Mouse (Mus musculus): Measurements from ENCODE around the gene M6pr. TPM values are rescaled to one million over a fixed set of nuclear protein-coding genes. Genes with fewer than 3 reads are reported as not detected.

Gene M6pr
- polyA plus RNA-seq, 1 experiment from 2014 or later, result 77.6 TPM

GRCm38 (mm10) chr6:122289313-122289712 lies 19.2 kb upstream of the M6pr start:
- H3K4me3 ChIP-seq, result no peak overlapping the region
- H3K4me2 ChIP-seq (replicated peaks), result no peak overlapping the region
- ATAC-seq (ENCODE audit: low FRiP score, low read depth), result no peak
- no peak overlapping the region; the same call in 1 of the 2 replicates for H3K27ac ChIP-seq
- no peaks in the 10 kb centered on the region for H3K9me3 ChIP-seq
- peaks cover 19% of the 10 kb centered on the region for H3K4me1 ChIP-seq
- H3K36me3 ChIP-seq, result no peaks in the 10 kb centered on the region
- no peaks in the 10 kb centered on the region for H3K27me3 ChIP-seq
- WGBS, result 71% methylated on average over 1 of the region's 1 CpGs
- H3K9ac ChIP-seq, result no peak overlapping the region

- Histone ChIP-seq H3K9ac (no peak overlapping the region), H3K4me2 (replicated peaks) (no peak overlapping the region), H3K4me3 (no peak overlapping the region), H3K36me3 (no peaks in the 10 kb centered on the region), H3K9me3 (no peaks in the 10 kb centered on the region), H3K27ac (peak overlapping the region; percentile 74), H3K27me3 (no peaks in the 10 kb centered on the region), H3K4me1 (peaks cover 19% of the 10 kb centered on the region)
- 7% methylated on average over 3 of the region's 3 CpGs for WGBS
- peak; percentile 75 for ATAC-seq (ENCODE audit: low FRiP score, low read depth)
Observed at GRCm38 (mm10) chr6:122290253-122290652, 18.3 kb upstream of the M6pr start.

GRCm38 (mm10) chr6:122291264-122291663 lies 17.3 kb upstream of the M6pr start:
- Histone ChIP-seq H3K9ac (no peak overlapping the region), H3K4me1 (peaks cover 19% of the 10 kb centered on the region), H3K27ac (no peak overlapping the region), H3K27me3 (no peaks in the 10 kb centered on the region), H3K4me2 (replicated peaks) (no peak overlapping the region), H3K4me3 (no peak overlapping the region), H3K36me3 (no peaks in the 10 kb centered on the region), H3K9me3 (no peaks in the 10 kb centered on the region)
- 70% methylated on average over 2 of the region's 2 CpGs for WGBS
- no peak for ATAC-seq (ENCODE audit: low FRiP score, low read depth)

- no peak overlapping the region for H3K4me3 ChIP-seq
- no peak overlapping the region for H3K4me2 ChIP-seq (replicated peaks)
- no peaks in the 10 kb centered on the region for H3K9me3 ChIP-seq
- H3K36me3 ChIP-seq, result no peaks in the 10 kb centered on the region
- peaks cover 22% of the 10 kb centered on the region for H3K4me1 ChIP-seq
- H3K27ac ChIP-seq, result no peak overlapping the region; the same call in 1 of the 2 replicates
- no peak for ATAC-seq (ENCODE audit: low FRiP score, low read depth)
- H3K9ac ChIP-seq, result no peak overlapping the region
- no peaks in the 10 kb centered on the region for H3K27me3 ChIP-seq
- WGBS, result 59% methylated on average over 3 of the region's 3 CpGs
Observed at GRCm38 (mm10) chr6:122291735-122292134, 16.8 kb upstream of the M6pr start.

- 36% methylated on average over 2 of the region's 2 CpGs for WGBS
Observed at GRCm38 (mm10) chr6:122292184-122292583, 16.3 kb upstream of the M6pr start.

GRCm38 (mm10) chr6:122293121-122293520 lies 15.4 kb upstream of the M6pr start:
- H3K36me3 ChIP-seq, result no peaks in the 10 kb centered on the region
- no peaks in the 10 kb centered on the region for H3K9me3 ChIP-seq
- H3K27ac ChIP-seq, result no peak overlapping the region
- H3K4me2 ChIP-seq (replicated peaks), result no peak overlapping the region
- no peak for ATAC-seq (ENCODE audit: low FRiP score, low read depth)
- H3K4me1 ChIP-seq, result peaks cover 30% of the 10 kb centered on the region
- no peaks in the 10 kb centered on the region for H3K27me3 ChIP-seq
- WGBS, result 92% methylated on average over 8 of the region's 8 CpGs
- no peak overlapping the region for H3K9ac ChIP-seq
- H3K4me3 ChIP-seq, result no peak overlapping the region

More at GRCm38 (mm10) chr6:122292184-122292583, 16.3 kb upstream of the M6pr start:
- no peaks in the 10 kb centered on the region for H3K27me3 ChIP-seq
- no peak overlapping the region for H3K4me2 ChIP-seq (replicated peaks)
- no peak overlapping the region; the same call in 1 of the 2 replicates for H3K27ac ChIP-seq
- H3K4me3 ChIP-seq, result no peak overlapping the region
- peaks cover 26% of the 10 kb centered on the region for H3K4me1 ChIP-seq
- ATAC-seq (ENCODE audit: low FRiP score, low read depth), result no peak
- no peaks in the 10 kb centered on the region for H3K9me3 ChIP-seq
- H3K36me3 ChIP-seq, result no peaks in the 10 kb centered on the region
- no peak overlapping the region for H3K9ac ChIP-seq

GRCm38 (mm10) chr6:122293796-122294195 lies 14.7 kb upstream of the M6pr start:
- no peaks in the 10 kb centered on the region for H3K27me3 ChIP-seq
- H3K9me3 ChIP-seq, result no peaks in the 10 kb centered on the region
- 81% methylated on average over 9 of the region's 9 CpGs for WGBS

GRCm38 (mm10) chr6:122294290-122294689 lies 14.2 kb upstream of the M6pr start:
- Histone ChIP-seq H3K4me2 (replicated peaks) (no peak overlapping the region), H3K4me3 (no peak overlapping the region), H3K36me3 (no peaks in the 10 kb centered on the region), H3K27me3 (no peaks in the 10 kb centered on the region), H3K9ac (no peak overlapping the region), H3K27ac (no peak overlapping the region), H3K9me3 (no peaks in the 10 kb centered on the region), H3K4me1 (peaks cover 32% of the 10 kb centered on the region)
- WGBS, result 88% methylated on average over 3 of the region's 3 CpGs
- ATAC-seq (ENCODE audit: low FRiP score, low read depth), result no peak

More at GRCm38 (mm10) chr6:122293796-122294195, 14.7 kb upstream of the M6pr start:
- H3K4me3 ChIP-seq, result no peak overlapping the region
- no peak for ATAC-seq (ENCODE audit: low FRiP score, low read depth)
- H3K9ac ChIP-seq, result no peak overlapping the region
- H3K36me3 ChIP-seq, result no peaks in the 10 kb centered on the region
- H3K4me2 ChIP-seq (replicated peaks), result no peak overlapping the region
- H3K27ac ChIP-seq, result no peak overlapping the region
- H3K4me1 ChIP-seq, result peaks cover 32% of the 10 kb centered on the region

GRCm38 (mm10) chr6:122295242-122295641 lies 13.3 kb upstream of the M6pr start:
- Histone ChIP-seq H3K27ac (no peak overlapping the region), H3K27me3 (no peaks in the 10 kb centered on the region), H3K4me1 (peaks cover 27% of the 10 kb centered on the region), H3K9ac (no peak overlapping the region), H3K4me2 (replicated peaks) (no peak overlapping the region), H3K9me3 (no peaks in the 10 kb centered on the region), H3K36me3 (no peaks in the 10 kb centered on the region), H3K4me3 (no peak overlapping the region)
- ATAC-seq (ENCODE audit: low FRiP score, low read depth), result no peak
- WGBS, result 58% methylated on average over 9 of the region's 9 CpGs

- H3K27ac ChIP-seq, result peak overlapping the region; percentile 80
- H3K36me3 ChIP-seq, result no peaks in the 10 kb centered on the region
- no peaks in the 10 kb centered on the region for H3K27me3 ChIP-seq
- peak overlapping the region; percentile 70 for H3K9ac ChIP-seq
- peaks cover 18% of the 10 kb centered on the region for H3K4me1 ChIP-seq
- H3K4me3 ChIP-seq, result peak overlapping the region; percentile 57
- H3K4me2 ChIP-seq (replicated peaks), result peak overlapping the region; percentile 70
- no peaks in the 10 kb centered on the region for H3K9me3 ChIP-seq
- ATAC-seq (ENCODE audit: low FRiP score, low read depth), result no peak
- WGBS, result 33% methylated on average over 3 of the region's 3 CpGs
Observed at GRCm38 (mm10) chr6:122296918-122297278, 11.6 kb upstream of the M6pr start.

GRCm38 (mm10) chr6:122297279-122298222 lies 11.0 kb upstream of the M6pr start:
- no peaks in the 10 kb centered on the region for H3K36me3 ChIP-seq
- peak; percentile 57; the same call in 1 of the 2 replicates for ATAC-seq (ENCODE audit: low FRiP score, low read depth)
- peak overlapping the region; percentile 80 for H3K27ac ChIP-seq

GRCm38 (mm10) chr6:122298223-122298609 lies 10.3 kb upstream of the M6pr start:
- no peak overlapping the region for H3K27ac ChIP-seq
- WGBS, result 25% methylated on average over 3 of the region's 4 CpGs
- no peak overlapping the region for H3K9ac ChIP-seq
- no peaks in the 10 kb centered on the region for H3K9me3 ChIP-seq
- H3K4me2 ChIP-seq (replicated peaks), result peak overlapping the region; percentile 70
- peak overlapping the region; percentile 57 for H3K4me3 ChIP-seq
- no peaks in the 10 kb centered on the region for H3K36me3 ChIP-seq
- H3K4me1 ChIP-seq, result peaks cover 14% of the 10 kb centered on the region
- H3K27me3 ChIP-seq, result no peaks in the 10 kb centered on the region
- ATAC-seq (ENCODE audit: low FRiP score, low read depth), result 0 out of 2 replicates have a peak, but pooled peaks have one; percentile 10

More at GRCm38 (mm10) chr6:122297279-122298222, 11.0 kb upstream of the M6pr start:
- Histone ChIP-seq H3K4me3 (peak overlapping the region; percentile 57), H3K4me2 (replicated peaks) (peak overlapping the region; percentile 70), H3K4me1 (peaks cover 14% of the 10 kb centered on the region), H3K9me3 (no peaks in the 10 kb centered on the region), H3K9ac (peak overlapping the region; percentile 70), H3K27me3 (no peaks in the 10 kb centered on the region)
- 2% methylated on average over 25 of the region's 25 CpGs for WGBS
